Mouse (Mus musculus): ENCODE results near the gene Diaph3. TPM values are rescaled to one million over a fixed set of nuclear protein-coding genes. Genes with fewer than 3 reads are reported as not detected.
"Not testable (repeated sequence)": the region's sequence is repeated elsewhere in the genome, so short reads cannot be mapped to it uniquely, and the experiment has no call there.

Gene Diaph3
- polyA plus RNA-seq, 1 experiment from 2014 or later, result 10.2 TPM

DNA sequence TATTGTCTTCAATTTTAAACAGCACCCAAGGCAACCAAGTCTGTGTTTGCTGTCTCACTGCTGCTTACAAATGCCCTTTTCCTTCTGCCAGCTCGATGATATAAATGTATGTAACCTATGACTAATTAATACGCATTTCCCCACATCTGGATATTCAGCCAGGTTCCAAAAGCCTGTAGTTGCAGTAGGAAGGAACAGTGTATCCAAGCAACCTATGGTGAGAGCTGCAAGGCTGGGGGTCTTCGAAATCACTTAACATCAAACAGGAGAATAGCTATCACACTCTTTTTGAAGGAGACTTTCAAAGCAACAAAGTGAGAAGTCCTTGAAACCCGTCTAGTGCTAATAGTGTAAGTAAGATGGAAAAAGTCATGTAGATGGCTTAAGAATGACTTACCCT, 391.6 kb downstream of the Diaph3 start:
- ATAC-seq, result no peak
- WGBS, result 78% methylated on average over 4 of the region's 4 CpGs
- H3K27ac ChIP-seq, result no peak overlapping the region

DNA sequence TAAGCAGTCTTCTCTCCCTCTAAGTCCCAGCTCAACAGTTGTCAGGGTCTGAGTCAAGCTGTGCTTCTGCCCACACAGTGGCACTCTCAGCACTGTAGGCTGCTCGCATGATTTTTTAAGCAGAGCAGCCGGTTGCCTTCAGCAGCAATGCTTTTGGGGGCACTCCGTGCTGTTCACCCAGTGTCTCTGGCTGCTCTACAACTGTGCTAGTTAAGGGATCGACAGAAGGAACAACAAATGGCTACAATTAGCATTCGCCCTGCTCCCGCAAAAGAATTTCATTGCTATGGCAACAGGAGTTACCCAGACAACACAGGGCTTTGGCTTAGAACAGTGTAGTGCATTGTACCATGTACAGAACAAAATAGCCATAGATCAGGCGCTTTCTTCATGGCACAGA, 392.2 kb downstream of the Diaph3 start:
- H3K4me2 ChIP-seq (replicated peaks), result no peak overlapping the region
- no peaks in the 10 kb centered on the region for H3K27me3 ChIP-seq (replicated peaks)
- no peaks in the 10 kb centered on the region for H3K4me1 ChIP-seq (replicated peaks)
- H3K9me3 ChIP-seq, result no peaks in the 10 kb centered on the region
- no peaks in the 10 kb centered on the region for H3K36me3 ChIP-seq
- H3K9ac ChIP-seq, result no peak overlapping the region
- 39% methylated on average over 7 of the region's 7 CpGs for WGBS
- ATAC-seq, result peak; percentile 55
- no peak overlapping the region for H3K27ac ChIP-seq
- no peak overlapping the region for H3K4me3 ChIP-seq (replicated peaks)

More for the DNA sequence above, 391.6 kb downstream of the Diaph3 start:
- no peaks in the 10 kb centered on the region for H3K4me1 ChIP-seq (replicated peaks)
- H3K4me2 ChIP-seq (replicated peaks), result no peak overlapping the region
- no peaks in the 10 kb centered on the region for H3K36me3 ChIP-seq
- H3K9me3 ChIP-seq, result no peaks in the 10 kb centered on the region
- H3K9ac ChIP-seq, result no peak overlapping the region
- no peak overlapping the region for H3K4me3 ChIP-seq (replicated peaks)
- H3K27me3 ChIP-seq (replicated peaks), result no peaks in the 10 kb centered on the region

DNA sequence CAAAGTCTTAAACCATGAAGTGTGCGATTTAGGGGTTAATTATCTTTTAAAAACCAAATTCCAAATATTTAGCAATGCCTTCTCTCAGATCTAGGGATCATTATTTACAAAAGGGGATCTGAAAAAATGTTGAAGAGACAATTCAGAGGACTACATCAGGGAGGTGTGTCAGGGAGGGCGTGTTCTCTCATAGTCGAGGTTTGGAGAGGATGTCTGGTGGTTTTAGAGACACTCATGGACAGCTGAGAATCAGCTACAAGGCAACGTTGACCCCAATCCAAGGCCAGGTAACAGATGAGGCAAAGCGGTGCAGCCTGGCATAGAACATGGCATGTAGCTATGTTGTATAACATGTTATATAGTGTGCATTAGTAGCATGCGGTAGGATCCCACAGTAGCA, 396.5 kb downstream of the Diaph3 start:
- 80% methylated on average over 6 of the region's 6 CpGs for WGBS
- no peak overlapping the region for H3K4me3 ChIP-seq (replicated peaks)

DNA sequence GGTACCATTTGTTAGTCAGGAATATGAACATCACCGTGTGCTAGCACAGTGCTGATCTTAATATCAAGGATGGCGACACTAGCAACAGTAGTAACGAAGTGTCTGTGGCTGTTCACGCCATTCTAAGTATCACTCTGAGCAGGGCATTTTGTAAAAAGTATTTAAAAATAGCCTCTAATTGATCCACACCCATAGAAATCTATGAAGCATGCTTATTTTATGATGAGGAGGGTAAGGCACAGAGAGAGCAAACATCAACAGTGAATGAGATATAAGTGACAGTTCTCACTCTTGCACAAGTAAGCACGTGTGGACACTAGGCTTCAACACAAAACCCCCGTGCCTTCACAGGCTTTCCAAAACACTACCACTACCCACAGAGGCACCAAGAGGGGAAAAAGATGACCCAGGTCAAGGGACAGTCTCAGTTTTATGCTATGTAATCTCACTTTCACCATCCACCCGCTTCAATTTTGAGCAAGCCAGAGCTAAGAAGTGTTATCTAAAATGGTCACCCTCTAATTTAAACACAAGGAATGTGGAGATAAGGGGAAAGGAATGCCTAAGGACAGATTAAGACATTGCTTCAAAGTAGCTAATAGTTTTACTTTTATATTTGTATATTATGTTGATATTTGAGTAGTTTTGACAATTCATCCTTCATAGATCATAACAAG, 399.0 kb downstream of the Diaph3 start:
- no peak for ATAC-seq

More for the DNA sequence above, 396.5 kb downstream of the Diaph3 start:
- Histone ChIP-seq H3K27ac (no peak overlapping the region), H3K36me3 (no peaks in the 10 kb centered on the region), H3K27me3 (replicated peaks) (no peaks in the 10 kb centered on the region), H3K4me1 (replicated peaks) (no peaks in the 10 kb centered on the region), H3K9ac (no peak overlapping the region), H3K4me2 (replicated peaks) (no peak overlapping the region), H3K9me3 (no peaks in the 10 kb centered on the region)
- ATAC-seq, result no peak

DNA sequence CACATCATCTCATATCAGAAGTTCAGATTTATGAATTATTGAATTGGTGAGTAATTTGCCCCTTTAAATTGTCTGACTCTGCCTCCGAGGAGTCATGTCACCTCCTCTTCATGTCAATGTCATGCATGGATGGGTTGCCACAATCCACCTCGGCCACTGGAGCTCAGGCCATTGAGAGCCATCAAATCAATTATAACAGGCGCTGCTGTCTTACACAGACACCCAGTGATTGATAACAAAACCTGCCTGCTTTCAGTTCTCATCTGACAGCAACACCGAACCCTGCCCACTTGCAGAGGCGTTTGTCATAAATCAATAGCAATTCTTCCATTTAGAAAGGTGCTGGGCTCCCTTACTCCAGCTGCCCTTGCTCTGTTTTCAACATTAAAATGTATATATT, 402.1 kb downstream of the Diaph3 start:
- Histone ChIP-seq H3K9ac (no peak overlapping the region), H3K27me3 (replicated peaks) (no peaks in the 10 kb centered on the region), H3K27ac (no peak overlapping the region), H3K9me3 (no peaks in the 10 kb centered on the region), H3K4me2 (replicated peaks) (no peak overlapping the region), H3K4me1 (replicated peaks) (no peaks in the 10 kb centered on the region), H3K4me3 (replicated peaks) (no peak overlapping the region), H3K36me3 (no peaks in the 10 kb centered on the region)
- no peak for ATAC-seq
- WGBS, result 65% methylated on average over 5 of the region's 5 CpGs

More for the DNA sequence above, 399.0 kb downstream of the Diaph3 start:
- H3K4me2 ChIP-seq (replicated peaks), result no peak overlapping the region
- H3K9ac ChIP-seq, result no peak overlapping the region
- H3K36me3 ChIP-seq, result no peaks in the 10 kb centered on the region
- no peaks in the 10 kb centered on the region for H3K4me1 ChIP-seq (replicated peaks)
- no peak overlapping the region for H3K4me3 ChIP-seq (replicated peaks)
- WGBS, result 85% methylated on average over 7 of the region's 7 CpGs
- no peak overlapping the region for H3K27ac ChIP-seq
- H3K27me3 ChIP-seq (replicated peaks), result no peaks in the 10 kb centered on the region
- no peaks in the 10 kb centered on the region for H3K9me3 ChIP-seq

DNA sequence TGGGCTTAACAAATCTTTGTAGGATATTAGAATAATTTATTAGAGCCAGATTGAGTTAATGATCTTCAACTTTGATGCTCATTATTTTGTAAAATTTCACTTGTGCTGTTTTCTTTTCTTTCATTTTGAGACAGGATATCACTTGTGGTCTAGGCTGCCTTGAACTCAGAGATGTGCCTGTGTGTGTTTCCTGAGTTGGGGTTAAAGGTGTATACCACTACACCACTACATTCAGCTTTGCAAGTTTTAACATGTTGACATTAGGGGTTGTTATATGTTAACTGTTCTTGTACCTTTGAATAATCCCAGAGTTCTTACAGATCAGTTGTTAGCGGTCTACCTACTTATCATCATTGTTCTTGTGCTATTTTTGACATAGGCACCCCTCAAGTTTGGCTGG, 404.4 kb downstream of the Diaph3 start:
- no peak overlapping the region for H3K4me3 ChIP-seq (replicated peaks)
- no peaks in the 10 kb centered on the region for H3K4me1 ChIP-seq (replicated peaks)
- H3K27ac ChIP-seq, result no peak overlapping the region
- no peaks in the 10 kb centered on the region for H3K36me3 ChIP-seq
- ATAC-seq, result no peak
- H3K4me2 ChIP-seq (replicated peaks), result no peak overlapping the region
- H3K9ac ChIP-seq, result no peak overlapping the region
- H3K27me3 ChIP-seq (replicated peaks), result no peaks in the 10 kb centered on the region
- 86% methylated on average over 1 of the region's 1 CpGs for WGBS
- H3K9me3 ChIP-seq, result no peaks in the 10 kb centered on the region

DNA sequence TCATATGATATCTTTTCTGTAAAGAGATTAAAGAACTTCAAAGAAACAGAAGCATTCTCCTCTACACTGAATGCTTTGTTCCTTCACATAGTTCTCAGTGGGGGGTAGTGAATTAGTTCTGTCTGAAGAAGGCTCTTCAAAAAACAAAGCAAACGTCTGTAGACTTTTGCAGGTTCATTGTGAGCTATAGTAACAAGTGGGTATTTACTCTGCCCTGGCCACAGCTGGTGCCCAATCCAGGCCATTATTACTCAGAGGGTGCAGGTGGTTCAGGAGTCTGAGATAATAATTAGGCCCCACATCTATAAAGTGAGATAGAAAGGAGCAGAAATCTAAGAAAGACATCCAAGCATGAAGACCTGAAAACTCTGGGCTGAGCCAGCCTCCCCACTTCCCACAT, 409.7 kb downstream of the Diaph3 start:
- no peak for ATAC-seq
- 33% methylated on average over 1 of the region's 1 CpGs for WGBS
- H3K4me3 ChIP-seq (replicated peaks), result no peak overlapping the region

DNA sequence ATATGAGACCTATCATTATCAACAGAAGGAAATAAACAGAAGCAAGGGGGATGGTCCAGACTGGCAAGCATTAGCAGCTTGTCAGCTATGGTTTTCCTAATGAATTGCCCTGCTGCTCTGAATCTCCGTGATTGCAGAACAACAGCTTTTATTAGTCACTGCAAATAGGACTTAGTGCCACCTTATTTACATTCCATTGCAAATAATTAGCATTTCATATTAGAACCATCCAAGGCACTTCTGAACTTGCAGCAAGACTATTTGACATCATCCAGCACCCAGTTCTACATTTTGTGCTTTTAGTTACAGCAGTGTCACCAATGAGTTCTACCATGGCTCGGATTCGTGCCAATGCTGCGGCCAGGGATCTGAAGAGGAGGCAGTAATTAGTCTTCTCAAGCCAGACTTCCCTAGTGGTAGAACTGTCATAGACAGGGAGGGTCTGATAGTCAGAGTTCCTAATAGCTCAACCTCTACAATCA, 411.4 kb downstream of the Diaph3 start:
- Histone ChIP-seq H3K9me3 (no peaks in the 10 kb centered on the region), H3K4me2 (replicated peaks) (no peak overlapping the region), H3K4me3 (replicated peaks) (no peak overlapping the region), H3K27ac (no peak overlapping the region), H3K4me1 (replicated peaks) (no peaks in the 10 kb centered on the region), H3K36me3 (no peaks in the 10 kb centered on the region), H3K9ac (no peak overlapping the region), H3K27me3 (replicated peaks) (no peaks in the 10 kb centered on the region)
- ATAC-seq, result no peak
- 59% methylated on average over 4 of the region's 4 CpGs for WGBS

More for the DNA sequence above, 409.7 kb downstream of the Diaph3 start:
- Histone ChIP-seq H3K4me1 (replicated peaks) (no peaks in the 10 kb centered on the region), H3K36me3 (no peaks in the 10 kb centered on the region), H3K27ac (no peak overlapping the region), H3K27me3 (replicated peaks) (no peaks in the 10 kb centered on the region), H3K9me3 (no peaks in the 10 kb centered on the region), H3K9ac (no peak overlapping the region), H3K4me2 (replicated peaks) (no peak overlapping the region)

DNA sequence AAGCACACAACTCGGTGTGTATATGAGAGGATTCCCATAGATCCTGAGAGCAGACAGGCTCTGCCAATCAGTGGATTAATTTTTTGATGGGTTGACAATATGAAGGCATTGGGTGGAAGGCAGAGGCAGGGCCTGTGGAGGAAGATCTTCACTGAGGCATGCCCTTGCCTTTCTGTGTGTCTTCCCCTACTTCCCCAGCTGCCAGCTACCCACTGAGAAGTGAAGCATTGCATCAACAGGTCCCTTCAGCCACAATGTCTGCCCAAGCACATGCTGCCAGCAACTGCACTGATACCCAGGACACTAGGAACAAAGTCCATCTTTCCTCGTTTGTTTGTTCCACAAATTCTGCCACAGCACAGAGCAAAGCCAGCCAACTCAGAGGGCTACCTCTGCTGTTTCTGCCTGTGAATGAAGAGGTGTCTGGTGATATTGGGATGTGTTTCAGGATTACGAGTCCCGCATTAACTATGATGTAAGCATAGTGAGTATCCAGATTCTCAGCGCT, 413.4 kb downstream of the Diaph3 start:
- WGBS, result 88% methylated on average over 5 of the region's 5 CpGs

DNA sequence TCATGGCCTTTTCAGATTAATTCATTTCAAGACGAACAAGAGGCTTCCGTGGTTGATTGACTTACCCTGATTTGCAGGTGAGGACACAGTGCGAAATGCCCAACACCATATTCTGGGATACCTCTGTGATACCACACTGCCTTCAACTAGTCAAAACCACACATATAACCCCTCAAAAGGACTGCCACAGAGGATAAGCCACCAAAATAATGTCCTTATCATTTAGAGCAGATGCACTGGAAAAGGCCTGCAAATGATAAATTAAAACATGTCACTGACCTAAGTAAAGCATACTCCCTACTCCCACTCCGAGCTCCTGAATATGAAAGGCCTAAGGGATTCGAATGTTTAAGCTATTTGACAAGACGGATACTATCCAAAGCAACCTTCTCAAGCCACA, 419.3 kb downstream of the Diaph3 start:
- H3K9me3 ChIP-seq, result no peaks in the 10 kb centered on the region; the same call in 1 of the 2 replicates

More for the DNA sequence above, 413.4 kb downstream of the Diaph3 start:
- no peaks in the 10 kb centered on the region for H3K27me3 ChIP-seq (replicated peaks)
- no peaks in the 10 kb centered on the region for H3K4me1 ChIP-seq (replicated peaks)
- H3K9me3 ChIP-seq, result no peaks in the 10 kb centered on the region
- H3K9ac ChIP-seq, result no peak overlapping the region
- ATAC-seq, result no peak
- no peak overlapping the region for H3K4me2 ChIP-seq (replicated peaks)
- H3K27ac ChIP-seq, result no peak overlapping the region
- no peak overlapping the region for H3K4me3 ChIP-seq (replicated peaks)
- no peaks in the 10 kb centered on the region for H3K36me3 ChIP-seq

DNA sequence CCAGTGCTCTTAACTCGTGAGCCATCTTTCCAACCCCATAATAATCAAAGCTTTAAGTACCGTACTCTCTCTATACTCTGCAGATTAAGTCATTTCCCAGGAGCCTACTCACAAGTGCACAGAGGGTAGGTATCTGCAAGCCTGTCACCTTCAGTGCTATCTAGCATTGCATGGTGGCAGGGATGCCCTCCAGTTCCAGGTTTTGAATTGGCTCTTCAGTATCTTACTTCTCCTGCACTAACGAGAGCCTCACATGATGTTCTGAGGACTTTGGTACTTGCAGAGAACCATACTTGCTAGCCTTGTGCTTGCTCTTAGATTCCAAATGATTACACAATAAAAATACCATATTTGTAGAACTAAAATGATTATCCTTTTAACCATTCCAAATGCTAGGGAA, 420.0 kb downstream of the Diaph3 start:
- Histone ChIP-seq H3K9me3 (no peaks in the 10 kb centered on the region; the same call in 1 of the 2 replicates), H3K27ac (no peak overlapping the region), H3K4me1 (replicated peaks) (no peaks in the 10 kb centered on the region), H3K4me2 (replicated peaks) (no peak overlapping the region), H3K36me3 (no peaks in the 10 kb centered on the region), H3K4me3 (replicated peaks) (no peak overlapping the region), H3K9ac (no peak overlapping the region), H3K27me3 (replicated peaks) (no peaks in the 10 kb centered on the region)
- no peak for ATAC-seq
- 83% methylated on average over 3 of the region's 3 CpGs for WGBS

More for the DNA sequence above, 419.3 kb downstream of the Diaph3 start:
- H3K4me1 ChIP-seq (replicated peaks), result no peaks in the 10 kb centered on the region
- H3K9ac ChIP-seq, result no peak overlapping the region
- H3K27ac ChIP-seq, result no peak overlapping the region
- H3K36me3 ChIP-seq, result no peaks in the 10 kb centered on the region
- WGBS, result 89% methylated on average over 6 of the region's 6 CpGs
- no peaks in the 10 kb centered on the region for H3K27me3 ChIP-seq (replicated peaks)
- H3K4me2 ChIP-seq (replicated peaks), result no peak overlapping the region
- H3K4me3 ChIP-seq (replicated peaks), result no peak overlapping the region
- no peak for ATAC-seq

DNA sequence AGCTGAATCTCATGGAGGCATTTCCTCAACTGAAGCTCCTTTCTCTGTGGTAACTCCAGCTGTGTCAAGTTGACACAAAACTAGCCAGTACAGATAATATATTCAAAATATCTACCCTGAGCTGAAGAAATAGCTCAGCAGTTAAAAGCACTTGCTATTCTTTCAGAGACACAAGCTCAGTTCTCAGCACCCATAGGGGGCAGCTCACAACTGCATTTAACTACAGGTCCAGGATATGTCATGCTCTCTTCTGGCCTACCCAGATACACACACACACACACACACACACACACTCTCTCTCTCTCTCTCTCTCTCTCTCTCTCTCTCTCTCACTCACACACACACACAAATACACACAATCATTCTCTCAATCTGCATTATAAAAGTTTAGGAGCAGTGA, 420.6 kb downstream of the Diaph3 start:
- not testable (repeated sequence) for H3K36me3 ChIP-seq; H3K4me2 ChIP-seq (replicated peaks); H3K27ac ChIP-seq; H3K9ac ChIP-seq; ATAC-seq; H3K9me3 ChIP-seq; H3K27me3 ChIP-seq (replicated peaks); H3K4me3 ChIP-seq (replicated peaks); H3K4me1 ChIP-seq (replicated peaks)

DNA sequence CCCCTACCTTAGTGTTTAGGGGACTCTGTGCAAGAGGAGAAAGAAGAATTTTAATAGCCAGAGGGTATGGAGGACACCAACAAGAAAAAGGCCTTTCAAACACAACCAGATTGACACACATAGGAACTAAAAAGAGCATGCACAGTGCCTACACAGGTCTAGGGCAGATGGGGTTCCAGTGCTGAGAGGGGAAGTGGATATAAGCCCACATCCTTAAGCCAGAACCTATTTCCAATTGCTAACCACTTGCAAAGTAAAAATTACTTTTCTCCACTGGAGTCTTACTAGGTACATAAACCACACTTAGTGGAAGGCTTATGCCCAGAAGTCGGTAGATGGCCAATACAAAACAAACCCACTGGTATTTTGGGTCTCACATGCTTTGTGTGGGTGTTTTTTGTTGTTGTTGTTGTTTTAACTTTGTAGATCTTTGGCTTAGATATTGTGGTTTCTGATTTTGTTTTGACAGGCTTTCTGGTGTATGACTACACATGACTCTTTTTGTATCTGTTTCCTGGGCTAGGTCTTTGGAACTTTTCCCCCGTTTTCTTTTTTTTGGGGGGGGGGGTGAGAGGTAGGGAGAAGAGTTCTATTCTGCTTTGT, 426.8 kb downstream of the Diaph3 start:
- no peak for ATAC-seq
- 94% methylated on average over 2 of the region's 2 CpGs for whole genome bisulfite sequencing
- no peaks in the 10 kb centered on the region; the same call in 1 of the 2 replicates for H3K9me3 ChIP-seq
- H3K4me2 ChIP-seq (replicated peaks), result no peak overlapping the region
- no peak overlapping the region for H3K4me3 ChIP-seq (replicated peaks)
- no peak overlapping the region for H3K9ac ChIP-seq
- H3K27me3 ChIP-seq (replicated peaks), result no peaks in the 10 kb centered on the region
- no peaks in the 10 kb centered on the region for H3K36me3 ChIP-seq
- no peaks in the 10 kb centered on the region for H3K4me1 ChIP-seq (replicated peaks)
- H3K27ac ChIP-seq, result no peak overlapping the region

Data from intestine, embryonic 15.5 days (tissue).